Mouse (Mus musculus): Measurements from ENCODE around the gene Iltifb.
"Not testable (repeated sequence)": the region's sequence is repeated elsewhere in the genome, so short reads cannot be mapped to it uniquely, and the experiment has no call there.

DNA sequence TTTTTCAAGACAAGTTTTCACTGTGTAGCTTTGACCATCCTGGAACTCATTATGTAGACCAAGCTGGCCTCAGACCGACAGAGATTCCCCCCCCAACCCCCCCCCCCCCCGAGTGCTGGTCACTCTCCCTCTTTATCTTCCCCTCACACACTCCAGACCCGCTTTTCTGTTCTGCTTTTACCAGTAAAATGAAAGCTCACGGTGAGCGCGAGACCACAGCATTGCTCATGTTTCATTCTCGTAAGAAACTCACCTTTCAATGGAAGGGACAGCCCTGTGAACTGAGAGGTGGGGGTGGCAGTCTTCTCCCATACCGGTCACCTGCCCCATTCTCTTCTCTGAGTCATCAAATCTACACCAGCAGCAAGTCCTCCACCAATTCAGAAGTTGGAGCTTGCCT, 26.0 kb downstream of the Iltifb start:
- TF ChIP-seq EP300 (IDR thresholded peaks at IDR 0.05; ENCODE audit: low read length); NELFE (IDR thresholded peaks at IDR 0.05; ENCODE audit: low read depth, low read length); RCOR1 (conservative IDR thresholded peaks at IDR 0.05; ENCODE audit: low read depth, low read length); POLR2AphosphoS2 (IDR thresholded peaks at IDR 0.05; ENCODE audit: low read depth, low read length); MAFK (IDR thresholded peaks at IDR 0.05; ENCODE audit: insufficient replicate concordance, low read length); CTCF (conservative IDR thresholded peaks at IDR 0.05 in 1 of 2, IDR thresholded peaks at IDR 0.05 in 1 of 2; ENCODE audit: low read depth in 2 of 2, low read length in 2 of 2); USF1 (IDR thresholded peaks at IDR 0.05; ENCODE audit: low read depth, low read length); POLR2A (IDR thresholded peaks at IDR 0.05; ENCODE audit: low read depth, low read length); MYC (IDR thresholded peaks at IDR 0.05; ENCODE audit: low read depth, low read length); JUND (conservative IDR thresholded peaks at IDR 0.05; ENCODE audit: low read depth, low read length); E2F4 (IDR thresholded peaks at IDR 0.05; ENCODE audit: insufficient replicate concordance, low read depth, low read length); ZC3H11A (IDR thresholded peaks at IDR 0.05; ENCODE audit: low read depth, low read length): not testable (repeated sequence)
